Mouse (Mus musculus): ENCODE measurements around the gene Mdfi.

DNA sequence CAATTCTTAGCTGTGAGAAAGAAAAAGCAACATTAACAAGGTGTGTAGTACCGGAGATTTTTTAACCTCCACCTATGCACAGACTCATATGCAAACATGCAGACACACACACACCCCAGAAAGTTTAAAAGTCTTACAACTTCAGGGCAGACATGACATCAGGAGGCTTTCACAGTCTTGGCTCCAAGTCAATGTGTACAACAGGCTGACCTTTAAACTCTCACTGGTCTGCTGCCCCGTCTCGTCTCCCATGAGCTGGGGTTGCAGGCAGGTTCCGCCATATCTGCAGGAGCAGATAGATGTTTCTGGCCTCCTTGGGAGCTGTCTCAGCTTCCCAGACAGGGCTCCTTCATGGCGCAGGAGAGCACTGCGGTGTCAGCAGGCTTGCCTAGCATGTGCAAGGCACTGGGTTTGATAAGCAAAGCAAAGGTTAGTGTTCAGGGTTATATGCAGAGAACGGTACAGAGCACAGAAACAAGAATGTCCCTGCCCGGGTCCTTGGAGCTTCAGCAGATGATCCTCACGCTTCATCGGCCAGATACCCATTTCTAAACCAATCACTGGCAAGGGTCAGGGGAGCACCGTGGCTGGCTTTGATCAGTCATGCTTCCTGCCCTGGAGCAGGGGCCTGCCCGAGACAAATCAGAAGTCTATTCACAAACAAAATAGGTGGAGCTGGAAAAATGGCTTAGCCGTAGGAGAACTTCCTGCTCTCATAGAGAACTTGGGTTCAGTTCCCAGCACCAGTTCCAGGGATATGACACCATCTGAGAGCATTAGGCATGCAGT is 29.2 kb downstream of the Mdfi start:
- TF ChIP-seq CTCF (conservative IDR thresholded peaks at IDR 0.05; ENCODE audit: insufficient read depth, insufficient read length, low read depth, low read length), result no peak
- TF ChIP-seq POLR2A (IDR thresholded peaks at IDR 0.05; ENCODE audit: low read depth, low read length), result no peak
